Mouse (Mus musculus): ENCODE results near the gene Cd46.

The Cd46 gene

DNA sequence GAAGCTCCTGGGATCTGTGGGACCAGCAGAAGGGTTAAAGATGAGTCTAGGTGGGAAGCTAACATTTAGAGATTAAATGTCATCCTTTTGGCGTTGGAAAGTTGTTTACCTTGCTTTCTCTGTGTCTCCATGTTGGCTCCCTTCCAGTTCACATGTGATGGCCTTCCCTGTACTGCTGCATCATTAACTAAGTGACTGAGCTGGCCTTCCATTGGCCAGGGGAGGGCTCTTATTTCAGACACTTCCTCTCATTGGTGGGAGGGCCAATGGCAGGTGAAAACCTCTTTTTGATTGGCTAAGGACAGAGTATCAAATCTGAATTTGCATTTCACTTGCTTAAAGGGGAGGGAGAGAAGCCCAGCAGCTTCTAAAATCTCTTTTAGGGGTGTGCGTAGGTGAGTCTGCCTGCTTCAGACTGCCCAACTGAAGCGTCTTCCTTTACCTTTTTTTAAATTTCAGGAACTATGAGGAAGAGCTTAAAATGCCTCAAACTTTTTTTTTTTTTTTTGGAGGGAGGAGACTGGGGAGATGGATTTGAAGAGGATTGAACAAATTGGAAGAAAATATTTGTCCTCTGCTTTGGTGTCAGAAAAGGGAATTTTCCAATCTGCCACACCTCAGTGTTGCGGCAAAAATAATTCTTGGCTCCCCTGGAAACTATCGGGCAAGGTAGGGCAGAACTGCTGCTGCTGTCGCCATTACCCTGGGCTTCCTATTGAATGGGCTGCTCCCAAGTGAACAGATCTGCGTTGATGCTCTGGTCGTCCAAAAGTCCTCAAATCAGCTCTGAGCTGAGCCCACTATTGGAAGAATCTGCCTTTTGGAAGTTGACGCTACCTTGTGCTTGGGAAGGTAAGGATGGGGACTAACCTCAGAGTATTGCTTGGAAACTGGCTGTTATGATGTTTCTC, 73.7 kb downstream of the Cd46 start:
- DNase-seq (ENCODE audit: low spot score): no peak

DNA sequence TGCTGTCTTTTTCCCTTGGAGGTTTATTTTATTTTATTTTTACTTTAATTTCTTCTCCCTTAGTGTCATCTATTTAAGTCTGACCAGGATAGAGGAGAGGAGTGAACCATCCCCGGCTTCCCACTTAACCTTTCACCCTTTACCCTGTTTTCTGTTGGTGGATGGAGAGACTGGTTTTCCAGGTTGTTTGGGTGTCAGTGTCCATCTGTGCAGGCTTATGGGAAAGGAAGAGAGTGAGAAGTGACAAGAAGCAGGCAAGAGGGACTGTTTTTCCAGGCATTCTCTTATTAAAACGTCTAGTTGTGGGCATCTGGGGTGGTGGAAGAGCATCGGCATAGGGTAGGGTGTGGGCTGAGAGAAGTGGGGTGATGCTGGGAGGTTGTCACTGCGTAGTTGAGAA, 74.4 kb downstream of the Cd46 start:
- DNase-seq (ENCODE audit: low spot score): no peak

- DNase-seq (ENCODE audit: low spot score): no peak
Measured at GRCm38 (mm10) chr1:195016811-195017501, 75.1 kb downstream of the Cd46 start.

- DNase-seq (ENCODE audit: low spot score): no peak
Measured at GRCm38 (mm10) chr1:195015281-195015680, 76.8 kb downstream of the Cd46 start.

DNA sequence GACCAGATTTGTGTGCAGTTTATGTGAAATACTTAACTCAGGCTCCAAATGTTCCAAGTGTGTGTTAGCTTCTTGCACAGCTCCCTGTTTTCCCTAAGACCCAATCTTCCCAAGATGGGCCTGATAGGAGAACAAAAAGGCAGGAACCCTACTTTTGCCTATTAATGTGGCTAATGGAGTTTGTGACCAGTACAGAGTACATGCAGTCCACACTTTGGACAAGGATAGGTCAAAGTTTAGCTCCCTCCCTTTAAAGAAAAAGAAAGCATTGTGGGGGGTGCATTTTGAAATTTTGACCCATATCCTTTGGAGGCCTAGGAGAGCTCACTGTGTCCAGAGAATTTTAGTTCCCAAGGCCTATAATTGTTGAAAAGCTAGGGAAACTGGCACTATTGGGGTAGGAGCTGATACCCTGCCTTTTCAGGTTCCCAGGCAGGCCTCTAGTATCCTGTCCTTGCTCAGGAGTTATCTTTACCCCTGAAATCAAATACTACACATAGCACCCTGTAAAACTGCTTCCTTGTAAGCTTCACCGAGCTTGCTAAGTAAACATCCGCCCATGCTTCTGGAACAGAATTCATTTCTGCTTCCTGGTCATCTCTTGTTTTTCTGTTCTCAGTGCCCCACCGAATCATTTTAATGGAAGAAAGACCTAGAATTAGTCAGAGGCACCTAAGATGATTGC, 77.7 kb downstream of the Cd46 start:
- DNase-seq (ENCODE audit: low spot score): no peak

GRCm38 (mm10) chr1:195012531-195012930, 79.5 kb downstream of the Cd46 start:
- DNase-seq (ENCODE audit: low spot score): no peak

DNA sequence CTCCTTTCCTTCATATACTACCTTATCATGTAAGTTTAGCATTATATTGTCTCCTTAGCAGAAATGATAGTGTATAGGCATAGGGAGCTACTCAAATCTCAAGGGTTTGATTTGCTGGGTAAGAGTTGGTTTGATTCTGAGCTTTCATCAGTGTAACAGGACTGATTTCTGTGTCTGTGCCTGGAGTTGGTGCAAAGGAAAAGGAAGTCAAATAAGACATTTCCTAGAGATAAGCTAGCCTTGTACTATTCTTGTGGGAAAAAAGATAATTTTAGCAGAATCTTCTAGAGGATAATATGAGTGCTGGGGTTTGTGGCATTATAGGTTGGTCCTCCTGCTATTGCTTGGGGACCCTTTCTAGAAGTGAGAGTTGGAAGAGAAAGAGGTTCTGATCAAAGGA, 85.8 kb downstream of the Cd46 start:
- no peak for DNase-seq (ENCODE audit: low spot score)

- no peak for DNase-seq (ENCODE audit: low spot score)
Measured at GRCm38 (mm10) chr1:195004194-195004593, 87.9 kb downstream of the Cd46 start.

DNA sequence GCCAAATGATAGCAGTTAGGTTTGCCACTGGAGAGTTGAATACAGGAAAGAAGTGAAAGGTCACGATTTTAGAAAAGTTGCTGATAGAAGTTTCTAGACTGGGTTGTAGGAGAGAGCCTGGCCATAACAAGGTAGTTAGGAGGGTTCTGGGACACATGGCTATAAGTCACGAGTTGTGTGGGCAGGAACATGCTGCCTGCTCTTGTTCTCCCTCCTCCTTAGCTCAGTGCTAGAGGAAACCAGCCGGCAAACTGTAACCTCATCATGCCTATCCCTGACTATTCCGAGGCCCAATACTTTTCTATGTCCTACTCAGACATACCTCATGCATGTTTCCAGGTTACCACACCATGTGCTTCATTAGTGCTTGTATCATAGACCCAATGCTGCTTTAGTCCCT, 88.7 kb downstream of the Cd46 start:
- no peak for DNase-seq (ENCODE audit: low spot score)

- no peak for DNase-seq (ENCODE audit: low spot score)
Measured at GRCm38 (mm10) chr1:194998396-194998795, 93.7 kb downstream of the Cd46 start.

DNA sequence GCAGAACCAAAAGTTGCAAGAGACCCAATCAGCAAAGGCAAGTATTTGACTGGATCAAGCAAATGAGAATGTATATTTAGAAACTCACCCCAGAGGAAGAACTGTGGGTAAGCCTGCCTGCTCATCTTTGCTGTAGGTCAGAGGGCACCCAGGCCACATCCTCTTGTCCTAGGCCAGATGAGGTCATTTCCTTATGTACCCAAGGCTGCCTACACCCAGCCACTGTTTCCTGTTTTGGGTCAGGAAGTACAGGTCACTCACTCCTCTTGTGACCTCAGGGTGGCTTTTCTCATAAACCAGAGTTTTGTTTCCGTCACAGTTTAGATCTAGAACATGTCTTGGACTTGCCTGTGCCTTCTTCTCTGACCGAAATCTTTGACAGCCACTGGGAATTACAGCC, 96.9 kb downstream of the Cd46 start:
- DNase-seq (ENCODE audit: low spot score): peak; percentile 30

DNA sequence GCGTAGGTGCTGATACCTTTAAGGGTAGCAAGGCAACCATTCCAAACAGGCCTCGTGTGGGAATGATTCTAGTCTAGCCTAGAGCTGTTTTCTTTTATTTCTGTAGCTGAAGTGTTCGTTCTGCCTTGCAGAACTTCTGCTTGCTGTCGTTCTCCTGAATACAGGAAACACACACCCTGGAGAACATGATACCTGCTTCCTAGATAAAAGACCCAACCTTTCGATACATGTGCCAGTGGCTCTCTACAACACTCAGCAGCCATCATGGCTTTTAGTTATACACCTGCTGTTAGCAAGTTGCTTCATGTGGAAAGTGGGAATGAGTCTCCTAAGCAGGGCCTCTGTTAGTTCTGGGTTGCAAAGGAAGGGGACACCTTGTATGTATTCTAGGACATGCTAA, 97.8 kb downstream of the Cd46 start:
- DNase-seq (ENCODE audit: low spot score): no peak

- no peak for DNase-seq (ENCODE audit: low spot score)
Measured at GRCm38 (mm10) chr1:194993409-194993988, 98.5 kb downstream of the Cd46 start.

- no peak for DNase-seq (ENCODE audit: low spot score)
Measured at GRCm38 (mm10) chr1:194992589-194993317, 99.3 kb downstream of the Cd46 start.

DNA sequence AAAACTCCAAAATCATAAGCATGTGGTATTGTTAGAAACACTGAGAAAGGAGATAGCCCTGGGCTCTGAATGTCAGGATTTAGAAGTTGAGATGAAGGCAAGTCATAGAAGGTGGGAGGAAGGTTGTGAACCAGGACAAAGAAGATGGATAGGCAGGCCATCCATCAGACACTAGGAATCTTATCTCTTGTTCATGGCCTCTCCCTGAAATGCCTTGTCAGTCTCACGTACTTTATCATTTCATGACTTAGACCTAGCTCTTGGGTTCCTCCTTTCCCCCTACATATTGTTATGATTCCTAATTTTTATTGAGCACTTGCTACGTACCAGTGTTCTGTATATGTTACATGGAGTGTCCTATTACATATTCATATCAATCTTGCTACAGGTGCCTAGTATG, 100.4 kb downstream of the Cd46 start:
- DNase-seq (ENCODE audit: low spot score): no peak

GRCm38 (mm10) chr1:194990976-194991375, 101.1 kb downstream of the Cd46 start:
- DNase-seq (ENCODE audit: low spot score): no peak

GRCm38 (mm10) chr1:194989024-194989423, 103.0 kb downstream of the Cd46 start:
- DNase-seq (ENCODE audit: low spot score): no peak
